Mouse (Mus musculus): ENCODE measurements around the gene Ccl2.

Ccl2 gene

GRCm38 (mm10) chr11:82035356-82035755 lies at the start of gene Ccl2:
Gene Ccl2 (plus strand): TSS chr11:82035571.
- DNase-seq = peak; percentile 70 to 75

- DNase-seq = peak; percentile 33 to 38
These were observed 39.1 kb upstream of the Ccl2 start for GRCm38 (mm10) chr11:81996172-81996841.

GRCm38 (mm10) chr11:81997085-81997484 lies 38.3 kb upstream of the Ccl2 start:
- DNase-seq = no peak

GRCm38 (mm10) chr11:81998646-81999045 lies 36.7 kb upstream of the Ccl2 start:
- DNase-seq = no peak

GRCm38 (mm10) chr11:81999469-81999868 lies 35.9 kb upstream of the Ccl2 start:
- DNase-seq = no peak

- no peak for DNase-seq
These were observed 34.8 kb upstream of the Ccl2 start for GRCm38 (mm10) chr11:82000581-82000980.

- no peak for DNase-seq
These were observed 30.6 kb upstream of the Ccl2 start for GRCm38 (mm10) chr11:82004810-82005209.

- peak; percentile 72 to 77 for DNase-seq
These were observed 28.5 kb upstream of the Ccl2 start for GRCm38 (mm10) chr11:82006796-82007423.

- no peak for DNase-seq
These were observed 25.3 kb upstream of the Ccl2 start for GRCm38 (mm10) chr11:82010115-82010514.

- DNase-seq = peak in 1 of 2 experiments; percentile 40
These were observed 23.8 kb upstream of the Ccl2 start for GRCm38 (mm10) chr11:82011411-82012193.

GRCm38 (mm10) chr11:82013756-82014155 lies 21.6 kb upstream of the Ccl2 start:
- DNase-seq = no peak

- no peak for DNase-seq
These were observed 20.3 kb upstream of the Ccl2 start for GRCm38 (mm10) chr11:82015066-82015465.

GRCm38 (mm10) chr11:82016181-82016780 lies 19.1 kb upstream of the Ccl2 start:
- no peak for DNase-seq

GRCm38 (mm10) chr11:82019389-82019788 lies 16.0 kb upstream of the Ccl2 start:
- no peak for DNase-seq

GRCm38 (mm10) chr11:82019793-82020192 lies 15.6 kb upstream of the Ccl2 start:
- DNase-seq = no peak

- no peak for DNase-seq
These were observed 14.0 kb upstream of the Ccl2 start for GRCm38 (mm10) chr11:82021406-82021805.

- DNase-seq = peak in 1 of 2 experiments; percentile 11
These were observed 12.8 kb upstream of the Ccl2 start for GRCm38 (mm10) chr11:82022504-82023056.

- no peak for DNase-seq
These were observed 11.6 kb upstream of the Ccl2 start for GRCm38 (mm10) chr11:82023769-82024168.

GRCm38 (mm10) chr11:82030171-82030570 lies 5.2 kb upstream of the Ccl2 start:
- DNase-seq = no peak

GRCm38 (mm10) chr11:82032136-82032535 lies 3.2 kb upstream of the Ccl2 start:
- no peak for DNase-seq

- peak; percentile 52 to 54 for DNase-seq
These were observed 2.6 kb upstream of the Ccl2 start for GRCm38 (mm10) chr11:82032678-82033344.

GRCm38 (mm10) chr11:82034446-82034845 lies 925 bp upstream of the Ccl2 start:
- DNase-seq = no peak
